Mouse (Mus musculus): ENCODE results near the gene Immp2l. TPM values are rescaled to one million over a fixed set of nuclear protein-coding genes. Genes with fewer than 3 reads are reported as not detected.

The Immp2l gene
- polyA plus RNA-seq, 1 experiment, result 0.19 TPM

DNA sequence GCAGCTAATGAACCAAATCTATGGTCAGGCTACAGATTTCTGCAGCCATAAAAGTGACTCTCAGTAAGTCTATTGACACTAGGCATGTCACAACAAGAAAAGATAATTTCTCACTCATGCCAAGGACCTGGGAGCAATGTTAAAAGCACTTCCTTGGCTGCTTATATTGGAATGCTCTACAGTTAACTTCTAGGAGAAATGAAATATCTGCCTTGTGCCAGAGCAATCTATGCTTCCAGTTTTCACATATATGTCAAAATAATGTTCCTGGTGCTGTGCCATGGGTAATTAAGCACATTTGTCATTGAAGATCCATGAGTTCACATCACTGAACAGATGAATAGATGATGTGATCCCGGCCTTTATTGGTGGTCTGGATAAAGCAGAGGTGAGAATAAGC is 645.6 kb downstream of the Immp2l start:
- no peak for TF ChIP-seq GATA1 (IDR thresholded peaks at IDR 0.05; ENCODE audit: low read length)

DNA sequence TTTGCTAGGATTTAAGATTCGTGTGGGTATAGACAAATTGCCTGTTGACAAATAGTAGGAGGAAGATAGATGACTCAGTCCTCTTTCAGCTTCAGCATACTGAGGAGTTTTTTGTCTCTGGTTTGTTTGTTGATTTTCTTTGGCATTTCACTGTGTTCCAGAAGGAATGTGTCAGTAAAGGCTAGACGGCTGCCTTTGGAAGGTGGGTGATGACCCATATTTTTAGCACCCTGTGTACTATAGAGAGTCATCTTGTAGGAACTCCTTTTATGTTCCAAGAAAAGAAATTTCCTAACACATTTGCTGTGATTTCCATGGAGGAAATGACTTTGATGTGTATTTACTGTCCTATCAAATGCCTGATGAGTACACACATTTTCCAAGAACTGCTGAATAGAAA is 651.0 kb downstream of the Immp2l start:
- no peak for TF ChIP-seq GATA1 (IDR thresholded peaks at IDR 0.05; ENCODE audit: low read length)

DNA sequence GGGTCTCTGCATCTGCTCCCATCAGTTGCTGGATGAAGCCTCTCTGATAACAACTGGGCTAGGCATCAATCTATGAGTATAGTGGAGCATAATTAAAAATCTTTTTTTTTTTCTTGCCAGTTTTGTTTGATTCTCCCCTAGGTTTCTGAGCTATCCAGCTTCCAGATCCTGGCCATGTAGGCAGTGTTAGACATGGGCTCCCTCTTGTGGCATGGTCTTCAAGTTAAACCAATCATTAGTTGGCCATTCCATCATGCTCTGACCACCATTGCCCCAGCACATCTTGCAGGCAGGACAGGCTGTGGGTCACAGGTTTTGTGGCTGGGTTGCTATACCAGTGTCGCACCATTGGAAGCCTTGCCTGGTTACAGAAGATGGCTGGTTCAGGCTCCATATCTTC is 656.3 kb downstream of the Immp2l start:
- no peak for TF ChIP-seq GATA1 (IDR thresholded peaks at IDR 0.05; ENCODE audit: low read length)

DNA sequence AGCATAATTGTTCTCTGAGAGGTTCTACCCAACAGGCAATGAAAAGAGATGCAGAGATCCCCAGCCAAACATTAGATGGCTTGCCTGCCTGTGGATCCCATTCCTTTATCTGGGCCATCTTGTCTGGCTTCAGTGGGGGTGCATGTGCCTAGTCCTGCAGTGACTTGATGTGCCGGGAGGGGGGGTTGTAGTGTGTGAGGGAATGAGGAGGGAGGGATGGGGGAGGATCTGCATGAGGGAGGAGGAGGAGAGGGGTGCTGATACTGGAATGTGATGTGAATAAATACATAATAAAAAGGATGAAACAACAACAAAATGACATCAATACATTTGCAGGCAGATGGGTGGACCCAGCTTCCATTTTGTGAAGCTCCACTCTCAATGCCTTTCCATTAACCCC is 658.3 kb downstream of the Immp2l start:
- no peak for TF ChIP-seq GATA1 (IDR thresholded peaks at IDR 0.05; ENCODE audit: low read length)

DNA sequence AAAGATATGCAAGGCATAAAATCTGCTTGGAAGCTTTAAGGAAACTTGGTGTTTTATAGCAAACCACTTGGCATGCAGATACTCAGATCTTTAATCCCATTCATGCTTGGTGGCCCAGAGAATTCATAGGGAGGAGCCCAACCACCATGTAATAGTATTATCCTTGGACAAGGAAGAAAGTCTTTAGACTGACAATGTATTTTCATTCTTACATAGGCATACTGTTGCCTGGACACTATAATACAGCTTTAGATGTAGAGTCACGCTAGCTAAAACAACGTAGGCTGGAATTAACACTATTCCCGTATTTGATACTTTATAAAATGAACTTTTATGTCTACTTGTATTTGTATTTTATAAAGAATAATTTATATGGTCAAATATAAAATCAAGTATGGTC is 665.9 kb downstream of the Immp2l start:
- no peak for TF ChIP-seq GATA1 (IDR thresholded peaks at IDR 0.05; ENCODE audit: low read length)

DNA sequence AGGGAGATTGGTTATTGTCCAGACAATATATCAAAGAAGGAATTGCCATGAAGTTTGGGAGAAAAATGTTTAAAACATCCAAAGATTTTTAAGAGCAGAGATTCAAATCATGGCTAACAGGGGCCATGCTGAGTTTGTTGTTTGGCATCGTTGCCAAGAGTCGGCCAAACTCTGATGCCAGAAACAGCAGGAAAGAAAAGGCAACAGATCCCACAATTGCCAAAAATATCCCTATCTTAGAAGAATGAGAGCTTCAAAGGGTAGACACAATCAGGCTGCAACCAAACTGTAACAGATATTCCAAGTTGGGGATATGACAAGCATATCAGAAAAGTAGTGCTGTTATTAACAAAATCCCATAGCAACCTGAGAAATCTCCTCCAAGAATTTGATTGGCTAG is 686.7 kb downstream of the Immp2l start:
- TF ChIP-seq GATA1 (IDR thresholded peaks at IDR 0.05; ENCODE audit: low read length), result no peak

DNA sequence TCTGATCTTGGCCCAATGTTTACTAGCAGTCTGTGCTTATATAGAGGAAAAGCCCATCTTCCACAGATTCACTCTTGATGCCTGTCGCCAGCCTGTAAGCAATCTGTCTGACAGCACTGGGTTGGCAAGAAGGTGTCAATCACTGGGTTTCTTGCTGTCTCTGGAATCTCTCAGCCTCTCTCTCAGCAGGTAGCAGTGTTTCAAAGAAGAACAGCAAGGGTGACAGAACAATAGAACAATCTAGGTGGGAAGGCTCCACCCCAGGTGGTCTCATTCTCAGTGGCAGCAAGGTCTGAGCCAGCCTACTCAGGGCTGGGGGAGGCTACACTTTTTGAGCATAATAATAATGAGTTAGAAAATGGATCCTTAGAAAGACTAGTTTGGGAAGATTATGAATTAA is 693.1 kb downstream of the Immp2l start:
- TF ChIP-seq GATA1 (IDR thresholded peaks at IDR 0.05; ENCODE audit: low read length), result no peak

DNA sequence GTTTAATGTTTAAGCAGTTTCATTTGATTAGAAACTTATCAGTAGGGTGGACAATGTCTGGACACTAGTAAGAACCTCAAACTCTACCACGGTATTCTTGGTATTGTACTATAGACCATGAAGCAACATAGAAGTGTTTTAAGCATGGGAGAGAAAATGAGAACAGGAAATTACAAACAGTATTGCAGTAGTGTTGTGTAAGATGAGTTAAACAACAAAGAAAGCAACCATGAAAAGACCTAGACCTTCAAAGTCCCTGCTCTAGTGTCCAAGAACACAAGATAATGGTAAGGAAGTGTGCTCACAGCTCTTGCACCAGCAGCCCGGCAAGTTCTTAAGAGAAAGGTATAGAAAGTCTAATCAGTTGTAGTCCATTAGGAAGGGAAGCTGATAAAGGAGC is 700.7 kb downstream of the Immp2l start:
- TF ChIP-seq GATA1 (IDR thresholded peaks at IDR 0.05; ENCODE audit: low read length), result no peak

DNA sequence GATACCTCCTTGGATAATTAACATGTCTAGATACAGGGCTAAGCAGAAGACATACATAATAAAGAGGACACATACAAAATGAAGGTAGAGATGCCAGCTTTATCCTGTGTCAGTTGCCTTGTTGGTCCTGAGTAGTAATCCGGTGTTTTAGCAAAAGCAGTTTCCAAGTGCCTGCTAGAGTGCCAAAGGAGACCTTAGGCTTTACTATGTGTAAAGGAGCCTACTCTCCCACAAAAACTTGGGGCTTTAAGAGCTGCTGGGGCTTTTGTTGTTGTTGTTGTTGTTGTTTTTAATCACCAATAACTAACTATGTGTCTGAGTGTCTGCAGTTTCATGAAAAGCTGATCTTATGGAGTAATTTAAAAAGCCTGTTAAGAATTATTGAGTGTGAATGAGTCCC is 702.8 kb downstream of the Immp2l start:
- TF ChIP-seq GATA1 (IDR thresholded peaks at IDR 0.05; ENCODE audit: low read length), result no peak

DNA sequence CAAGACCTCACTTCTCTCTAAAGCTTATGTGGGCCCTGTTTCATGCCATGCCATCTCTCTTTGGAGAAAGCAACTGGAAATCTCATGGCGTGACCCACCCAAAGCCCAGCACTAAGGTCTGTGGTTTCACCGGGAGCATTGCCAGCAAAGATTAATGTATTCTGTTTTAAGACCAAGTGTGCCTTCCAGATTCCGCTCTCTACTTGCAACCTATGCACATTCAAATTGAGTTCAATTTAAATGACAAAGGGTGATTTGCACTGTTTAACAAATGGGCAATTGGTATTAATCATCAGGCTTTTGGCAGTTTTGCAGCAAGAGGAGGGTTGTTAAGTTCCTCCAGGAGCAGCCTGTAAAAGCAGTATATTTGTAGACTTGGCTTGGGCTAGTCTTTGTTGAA is 703.3 kb downstream of the Immp2l start:
- TF ChIP-seq GATA1 (IDR thresholded peaks at IDR 0.05; ENCODE audit: low read length), result no peak

DNA sequence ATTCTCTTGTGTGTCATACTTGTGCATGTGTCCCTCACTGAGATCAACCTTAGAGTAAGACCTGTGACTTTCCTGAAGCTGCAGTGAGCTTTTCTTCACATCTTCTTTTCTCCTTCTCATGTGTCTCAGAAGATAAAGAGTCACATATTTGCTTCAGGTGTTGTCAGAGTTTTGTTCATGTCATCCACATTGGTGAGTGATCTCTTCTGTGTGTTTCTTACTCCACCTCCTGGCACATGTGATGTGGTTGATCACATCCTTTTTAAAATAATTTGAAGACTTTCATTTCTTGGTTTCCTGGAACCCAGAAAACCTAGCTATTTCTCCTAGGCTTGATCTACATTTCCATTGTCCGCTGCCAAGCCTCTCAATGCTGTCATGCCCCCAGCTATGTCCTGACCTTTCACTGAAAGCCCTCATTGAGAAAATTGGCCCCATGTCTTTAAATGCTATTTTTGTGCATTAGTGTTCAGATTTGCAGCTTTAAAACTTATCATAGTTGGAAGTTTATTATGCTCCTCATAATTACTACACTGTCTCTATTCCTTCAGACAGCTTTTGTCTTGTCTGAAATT is 704.0 kb downstream of the Immp2l start:
- TF ChIP-seq GATA1 (IDR thresholded peaks at IDR 0.05; ENCODE audit: low read length), result no peak

DNA sequence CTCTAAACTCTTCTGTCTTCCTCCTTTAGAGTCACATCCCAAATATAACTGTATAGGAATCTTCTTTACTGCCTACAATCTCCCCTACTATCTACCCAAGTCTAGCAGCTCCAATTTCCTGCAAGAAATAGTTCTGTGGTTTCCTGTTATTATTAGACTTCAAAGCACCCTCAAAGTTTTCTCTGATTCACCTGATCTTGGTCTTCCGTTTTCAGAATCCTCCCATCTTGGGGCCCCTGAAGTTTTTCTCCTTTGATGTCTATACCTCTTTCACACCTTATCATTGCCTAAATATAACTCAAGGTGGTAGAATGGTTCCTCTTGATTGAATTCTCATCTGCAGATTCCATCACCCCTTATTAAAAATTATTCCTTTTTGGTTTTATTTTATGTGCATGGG is 704.6 kb downstream of the Immp2l start:
- no peak for TF ChIP-seq GATA1 (IDR thresholded peaks at IDR 0.05; ENCODE audit: low read length)

DNA sequence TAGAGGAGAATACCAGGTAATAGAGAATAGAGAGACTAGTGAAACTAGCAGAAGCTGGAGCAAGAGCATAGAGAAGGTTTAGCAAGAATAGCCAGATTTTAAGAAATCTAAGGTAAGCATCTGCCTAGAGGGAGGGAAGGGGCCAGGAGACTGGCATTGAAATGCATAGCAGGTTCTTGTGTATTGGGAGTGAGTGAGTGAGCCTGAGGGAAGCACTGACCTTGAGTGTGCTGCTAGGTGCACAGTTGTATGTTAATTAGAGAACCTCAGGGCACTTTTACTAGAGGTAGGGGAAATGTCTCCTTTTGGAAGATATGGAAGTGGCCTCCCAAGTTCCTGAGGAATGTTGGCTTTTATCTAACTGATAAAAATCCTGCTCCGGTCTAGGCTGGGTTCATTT is 705.9 kb downstream of the Immp2l start:
- TF ChIP-seq GATA1 (IDR thresholded peaks at IDR 0.05; ENCODE audit: low read length), result no peak

DNA sequence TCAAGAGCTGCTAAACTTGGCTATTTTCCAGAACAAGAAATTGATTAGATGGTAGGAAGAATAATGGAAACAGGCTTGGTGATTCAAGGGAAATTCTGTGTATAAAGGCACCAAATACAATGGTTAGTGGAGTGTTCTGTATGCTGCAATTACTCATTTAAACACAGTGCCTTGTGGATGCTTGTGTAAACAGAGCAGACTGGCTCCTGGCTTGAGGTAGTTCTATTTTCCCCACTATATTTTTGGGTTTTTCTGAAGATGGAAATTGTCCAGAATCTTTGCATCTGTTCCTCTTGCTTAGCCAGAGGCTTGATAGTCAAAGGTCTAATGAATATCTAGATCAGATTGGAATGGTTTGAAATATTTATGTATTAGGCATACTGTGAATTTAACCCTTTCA is 709.3 kb downstream of the Immp2l start:
- TF ChIP-seq GATA1 (IDR thresholded peaks at IDR 0.05; ENCODE audit: low read length), result no peak

DNA sequence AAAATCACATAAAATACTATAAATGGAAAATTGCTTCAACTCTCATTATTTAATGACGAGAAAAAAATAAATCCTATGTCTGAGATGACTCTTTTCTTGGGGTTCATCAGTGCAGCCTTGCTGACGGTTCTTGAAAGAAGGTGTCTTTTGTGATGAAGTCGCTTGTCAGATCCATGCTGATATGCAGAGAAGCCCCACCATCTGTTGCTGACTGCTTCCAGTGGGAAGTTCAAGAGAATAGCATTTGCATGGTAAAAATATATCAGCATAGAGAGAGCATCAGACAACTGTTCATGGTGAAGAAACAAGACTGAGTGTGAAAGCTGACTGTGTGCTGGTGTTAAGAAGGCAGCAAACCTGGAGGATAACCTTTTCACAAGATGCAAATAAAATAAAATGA is 719.0 kb downstream of the Immp2l start:
- no peak for TF ChIP-seq GATA1 (IDR thresholded peaks at IDR 0.05; ENCODE audit: low read length)

DNA sequence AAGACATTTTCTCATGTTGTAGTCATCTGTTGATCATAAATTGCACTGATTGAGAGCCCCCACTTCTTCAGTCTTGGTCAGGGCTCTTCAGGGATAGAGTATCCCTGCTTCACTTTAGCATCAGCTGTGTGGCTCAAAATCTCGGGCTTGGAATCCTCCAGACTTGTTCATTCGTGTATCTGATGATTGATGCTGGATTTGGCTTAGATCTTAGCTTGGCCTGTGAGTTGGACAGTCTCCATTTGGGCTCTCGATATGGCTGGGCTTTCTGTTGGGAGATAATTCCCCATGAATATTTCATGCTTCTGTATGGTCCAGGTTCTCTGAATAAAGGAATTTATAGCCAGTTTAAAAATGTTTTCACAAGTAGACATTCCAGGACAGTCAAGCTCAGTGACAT is 739.5 kb downstream of the Immp2l start:
- no peak for TF ChIP-seq GATA1 (IDR thresholded peaks at IDR 0.05; ENCODE audit: low read length)

DNA sequence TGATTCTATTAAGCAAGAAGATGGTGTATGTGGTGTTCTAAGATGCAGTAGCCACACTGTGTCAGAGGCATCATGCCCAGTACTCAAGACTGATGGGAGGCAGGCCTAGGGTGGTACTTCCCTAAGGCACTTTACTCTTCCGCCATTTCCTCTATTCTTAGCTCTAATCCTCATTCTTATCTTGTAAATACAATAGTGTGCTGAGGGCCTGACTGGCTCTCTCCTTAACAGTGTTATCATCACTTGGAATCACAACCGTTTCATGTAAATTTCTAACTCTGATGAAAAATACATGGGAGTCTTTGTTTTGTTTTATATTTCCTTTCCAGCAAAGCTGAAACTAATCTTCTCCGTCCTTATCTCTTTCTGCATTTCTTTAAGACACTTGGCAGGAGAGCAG is 750.1 kb downstream of the Immp2l start:
- TF ChIP-seq GATA1 (IDR thresholded peaks at IDR 0.05; ENCODE audit: low read length), result peak; percentile 6

DNA sequence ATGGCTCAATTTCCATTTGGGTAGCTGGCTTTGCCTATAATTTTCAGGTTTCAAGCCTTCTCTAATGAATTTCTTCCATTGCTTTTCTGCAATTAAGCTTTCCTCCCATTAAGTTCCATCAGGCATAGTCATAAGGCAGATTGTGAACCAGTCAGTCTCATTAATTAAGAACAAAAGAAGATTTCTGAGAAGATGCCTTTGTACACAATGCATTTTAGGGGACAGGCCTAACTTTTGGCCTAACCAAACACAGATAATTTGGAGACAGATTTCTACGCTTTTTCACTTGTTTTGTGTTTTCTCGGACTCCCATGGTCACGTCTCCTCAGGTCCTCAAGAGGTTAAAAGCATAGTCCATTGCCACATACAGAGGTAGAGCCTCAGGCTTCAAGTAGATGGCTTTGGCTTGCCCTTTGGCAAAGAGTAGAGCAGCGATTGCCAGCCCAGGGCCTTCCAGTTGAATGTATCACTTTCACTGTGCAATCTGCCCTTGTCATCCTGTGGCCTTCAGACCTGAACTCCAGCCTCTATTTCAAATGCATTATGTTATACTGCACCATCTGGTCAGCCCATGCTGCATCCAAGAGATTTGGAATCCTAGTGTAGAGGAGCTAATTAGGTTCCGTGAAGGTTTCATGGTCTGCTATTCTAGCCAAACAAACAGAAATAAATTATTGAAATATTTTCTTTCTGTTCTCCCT is 750.9 kb downstream of the Immp2l start:
- TF ChIP-seq GATA1 (IDR thresholded peaks at IDR 0.05; ENCODE audit: low read length), result no peak

Measured in G1E-ER4 (cell line).